Mouse (Mus musculus): Measurements from ENCODE around the gene Actl7b.

The Actl7b gene

GRCm38 (mm10) chr4:56702234-56702633 lies 39.0 kb downstream of the Actl7b start:
- no peak for DNase-seq

- no peak for DNase-seq
Observed at GRCm38 (mm10) chr4:56698671-56699070, 42.6 kb downstream of the Actl7b start.

DNA sequence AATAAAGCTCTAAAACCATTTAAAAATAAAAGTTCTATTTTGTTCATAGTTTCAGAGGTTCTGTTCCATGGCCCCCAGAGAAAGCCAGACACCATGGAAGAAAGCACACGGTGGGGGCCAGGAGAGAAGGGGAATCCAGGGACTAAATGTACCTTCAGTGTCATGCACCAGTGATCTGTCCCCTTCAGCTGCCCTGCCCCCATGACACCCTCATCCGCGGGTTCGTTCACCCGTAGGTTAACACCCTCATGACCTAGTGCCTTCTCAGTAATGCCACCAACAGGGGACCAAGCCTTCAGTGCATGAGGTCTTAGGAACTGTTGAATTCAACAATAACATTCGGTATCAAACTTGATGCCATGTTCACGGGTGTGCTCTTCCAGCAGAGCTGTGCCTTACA lies 44.8 kb downstream of the Actl7b start:
- no peak for DNase-seq
